Mouse (Mus musculus) testis, adult 2 months (tissue): ENCODE results near the gene Etv5.

Source experiments
- CTCF ChIP-seq: fragments of 200-500 bp; IDR thresholded peaks from 2 replicates; pipeline ENCODE4 v1.5.1; 2012; ENCODE audit warnings: low read depth, mild to moderate bottlenecking, inconsistent platforms, low read length, moderate library complexity; ENCODE audit not compliant: control insufficient read depth, insufficient read depth, insufficient replicate concordance
- POLR2A ChIP-seq: fragments of 200-500 bp; IDR thresholded peaks from 2 replicates; pipeline ENCODE4 v1.6.1; 2012; ENCODE audit warnings: low read depth, mild to moderate bottlenecking, inconsistent platforms, low read length, moderate library complexity; ENCODE audit not compliant: control insufficient read depth

DNA sequence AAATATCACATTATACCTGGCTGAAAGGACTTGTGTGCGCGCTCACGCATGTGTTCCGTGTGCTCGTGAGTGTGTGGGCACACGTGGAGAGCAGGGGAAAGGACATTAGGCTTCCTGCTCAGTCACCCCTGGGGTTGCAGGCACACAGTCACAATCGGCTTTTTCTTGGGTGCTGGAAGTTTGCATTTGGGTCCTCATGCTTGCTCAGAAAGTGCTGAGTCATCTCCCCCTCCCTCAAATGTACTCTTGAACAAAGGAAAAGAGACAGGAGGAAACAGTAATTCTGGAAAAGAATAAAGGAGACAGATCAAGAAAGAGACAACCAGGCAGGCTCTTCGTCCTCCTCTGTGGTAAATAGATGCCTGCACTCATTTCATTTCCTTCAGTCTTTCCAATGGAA, 22.5 kb downstream of the Etv5 start:
- no peak for TF ChIP-seq CTCF
- no peak for TF ChIP-seq POLR2A
